8 mouse cellular contexts compared by ENCODE assay signal in genomic region chr2:90744285-90745052, GRCm38 (mm10). TPM values are rescaled to one million over a fixed set of nuclear protein-coding genes. Genes with fewer than 3 reads are reported as not detected.
A peak's percentile ranks its signal among the peaks of the same experiment; 100 is the strongest.
DNase-seq lines count a peak whose midpoint lies in the region; ATAC-seq lines count a peak whose summit lies in the region.

No protein-coding gene starts in this region.

- H3K27ac ChIP-seq in heart, embryonic 16.5 days (ENCODE audit: low read length) = peak overlapping the region; percentile 90
- peak overlapping the region; percentile 96 for H3K27ac ChIP-seq in limb, embryonic 13.5 days
- peak overlapping the region; percentile 62 for H3K27ac ChIP-seq in neural tube, embryonic 12.5 days

- H3K9me3 ChIP-seq in heart, embryonic 16.5 days (replicated peaks; ENCODE audit: control insufficient read depth, low read length) = no peaks in the 10 kb centered on the region
- H3K9me3 ChIP-seq in limb, embryonic 13.5 days = no peaks in the 10 kb centered on the region
- H3K9me3 ChIP-seq in neural tube, embryonic 12.5 days = no peaks in the 10 kb centered on the region

- H3K4me2 ChIP-seq in heart, embryonic 16.5 days (ENCODE audit: low read depth, low read length) = peak overlapping the region; percentile 66
- peak overlapping the region; percentile 61 for H3K4me2 ChIP-seq in limb, embryonic 13.5 days (replicated peaks)
- H3K4me2 ChIP-seq in neural tube, embryonic 12.5 days (replicated peaks) = peak overlapping the region; percentile 83

- no peaks in the 10 kb centered on the region for H3K27me3 ChIP-seq in heart, embryonic 16.5 days (ENCODE audit: control insufficient read depth, insufficient read depth, low read length)
- H3K27me3 ChIP-seq in limb, embryonic 13.5 days = no peaks in the 10 kb centered on the region
- H3K27me3 ChIP-seq in neural tube, embryonic 12.5 days (replicated peaks) = no peaks in the 10 kb centered on the region

- H3K9ac ChIP-seq in heart, embryonic 16.5 days (ENCODE audit: low read length) = peak overlapping the region; percentile 54
- peak overlapping the region; percentile 45 for H3K9ac ChIP-seq in limb, embryonic 13.5 days
- H3K9ac ChIP-seq in neural tube, embryonic 12.5 days = peak overlapping the region; percentile 44; the same call in 1 of the 2 replicates

- WGBS in heart, embryonic 16.5 days = 62% methylated on average over 12 of the region's 12 CpGs
- 63% methylated on average over 12 of the region's 12 CpGs for WGBS in limb, embryonic 13.5 days
- WGBS in neural tube, embryonic 12.5 days = 70% methylated on average over 12 of the region's 12 CpGs

- peaks cover 7% of the 10 kb centered on the region for H3K36me3 ChIP-seq in heart, embryonic 16.5 days (ENCODE audit: control insufficient read depth, insufficient read depth)
- peaks cover 18% of the 10 kb centered on the region for H3K36me3 ChIP-seq in limb, embryonic 13.5 days
- peaks cover 11% of the 10 kb centered on the region for H3K36me3 ChIP-seq in neural tube, embryonic 12.5 days

- intact Hi-C loops in left cerebral cortex, postnatal 10 days (cut with DNase I) = no loop called here

- H3K4me3 ChIP-seq in heart, embryonic 16.5 days (ENCODE audit: low read length) = peak overlapping the region; percentile 70
- H3K4me3 ChIP-seq in limb, embryonic 13.5 days = peak overlapping the region; percentile 92
- peak overlapping the region; percentile 91 for H3K4me3 ChIP-seq in neural tube, embryonic 12.5 days

- ATAC-seq in heart, embryonic 16.5 days (replicated peaks; ENCODE audit: extremely low read depth, insufficient read depth, low FRiP score) = no peak
- no peak for ATAC-seq in limb, embryonic 13.5 days (ENCODE audit: low FRiP score, low read depth)
- peak; percentile 13 for ATAC-seq in neural tube, embryonic 12.5 days (ENCODE audit: low FRiP score, low read depth)
- no peak for ATAC-seq in monocyte, adult 5-6 weeks (replicated peaks; ENCODE audit: insufficient number of reproducible peaks, low FRiP score, low TSS enrichment, poor library complexity, severe bottlenecking)

- H3K4me1 ChIP-seq in heart, embryonic 16.5 days (ENCODE audit: control insufficient read depth, insufficient read depth, low read length) = peaks cover 15% of the 10 kb centered on the region
- peaks cover 22% of the 10 kb centered on the region for H3K4me1 ChIP-seq in limb, embryonic 13.5 days
- H3K4me1 ChIP-seq in neural tube, embryonic 12.5 days = peaks cover 15% of the 10 kb centered on the region

- DNase-seq in ovary, postnatal 14 days (ENCODE audit: low spot score) = peak; percentile 5
- DNase-seq in ovary, postnatal 10 days (ENCODE audit: low spot score) = no peak
- DNase-seq in cerebellum, adult 8-10 months = peak; percentile 24
- no peak for DNase-seq in left cerebral cortex, postnatal 10 days (ENCODE audit: extremely low spot score in 1 of 2, low spot score in 2 of 2)

RNA-seq across cellular contexts. Expression of gene Fnbp4, which starts 0.7 kb away (rescaled TPM):
- polyA plus RNA-seq in heart, embryonic 16.5 days (2015; fragmentation: Nextera tagmentation; extraction: Ambion mirVana) = 50.2 and 54.1 TPM in 2 replicates
- polyA plus RNA-seq in limb, embryonic 13.5 days (2015; fragmentation: Nextera tagmentation; extraction: Ambion mirVana) = 115 and 122 TPM in 2 replicates
- 130 and 134 TPM in 2 replicates for polyA plus RNA-seq in neural tube, embryonic 12.5 days (2016; fragmentation: Nextera tagmentation; extraction: Ambion mirVana)
- 10 to 100 TPM; 77.1 to 80.6 TPM for total RNA-seq in left cerebral cortex, postnatal 10 days (2021)
- 190 to 295 TPM (median 209 TPM) in 3 replicates for total RNA-seq in monocyte, adult 5-6 weeks (2017)

RNA-seq across cellular contexts. Expression of gene Agbl2, which starts 38.1 kb away (rescaled TPM):
- 1.6 and 1.9 TPM in 2 replicates for polyA plus RNA-seq in heart, embryonic 16.5 days (2015; fragmentation: Nextera tagmentation; extraction: Ambion mirVana)
- polyA plus RNA-seq in limb, embryonic 13.5 days (2015; fragmentation: Nextera tagmentation; extraction: Ambion mirVana) = 1.2 and 1.4 TPM in 2 replicates
- 0.22 and 0.28 TPM in 2 replicates for polyA plus RNA-seq in neural tube, embryonic 12.5 days (2016; fragmentation: Nextera tagmentation; extraction: Ambion mirVana)
- total RNA-seq in left cerebral cortex, postnatal 10 days (2021) = under 1 TPM; 0.28 to 0.32 TPM
- 0.38 TPM in 1 of 3 replicates, not detected in the others for total RNA-seq in monocyte, adult 5-6 weeks (2017)

Comparison
In these comparisons a context has a peak if more than half of its experiments do, and no peak if none do; other contexts are left out.
1. DNase-seq: peak in ovary, postnatal 14 days (single experiment) and cerebellum, adult 8-10 months (single experiment); none in ovary, postnatal 10 days (single experiment) and left cerebral cortex, postnatal 10 days (0 of 2).
2. Peak in every context shown above with its lines, with median percentiles within 50 percentile points of each other: H3K27ac ChIP-seq, H3K4me2 ChIP-seq, H3K4me3 ChIP-seq and H3K9ac ChIP-seq.